Mouse (Mus musculus): Measurements from ENCODE around the gene Rsrc1.

Gene Rsrc1

GRCm38 (mm10) chr3:67284039-67284438 lies 302.8 kb downstream of the Rsrc1 start:
- DNase-seq = no peak

GRCm38 (mm10) chr3:67284848-67285247 lies 303.7 kb downstream of the Rsrc1 start:
- DNase-seq = no peak

GRCm38 (mm10) chr3:67288664-67289063 lies 307.5 kb downstream of the Rsrc1 start:
- DNase-seq = no peak

GRCm38 (mm10) chr3:67289482-67289881 lies 308.3 kb downstream of the Rsrc1 start:
- DNase-seq = no peak

- DNase-seq = no peak
Observed at GRCm38 (mm10) chr3:67308725-67309124, 327.5 kb downstream of the Rsrc1 start.

- DNase-seq = no peak
Observed at GRCm38 (mm10) chr3:67309644-67310311, 328.6 kb downstream of the Rsrc1 start.

GRCm38 (mm10) chr3:67311436-67311835 lies 330.2 kb downstream of the Rsrc1 start:
- no peak for DNase-seq

GRCm38 (mm10) chr3:67322422-67322821 lies 341.2 kb downstream of the Rsrc1 start:
- DNase-seq = no peak

- no peak for DNase-seq
Observed at GRCm38 (mm10) chr3:67339558-67339957, 358.4 kb downstream of the Rsrc1 start.

- DNase-seq = no peak
Observed at GRCm38 (mm10) chr3:67340921-67341320, 359.7 kb downstream of the Rsrc1 start.

GRCm38 (mm10) chr3:67343004-67343662 lies 361.9 kb downstream of the Rsrc1 start:
- DNase-seq = no peak

GRCm38 (mm10) chr3:67344599-67344998 lies 363.4 kb downstream of the Rsrc1 start:
- DNase-seq = peak; percentile 47 to 62

- DNase-seq = no peak
Observed at GRCm38 (mm10) chr3:67346674-67347073, 365.5 kb downstream of the Rsrc1 start.

GRCm38 (mm10) chr3:67351406-67352127 lies 370.4 kb downstream of the Rsrc1 start:
- DNase-seq = no peak

GRCm38 (mm10) chr3:67352128-67352762 lies 371.1 kb downstream of the Rsrc1 start:
- peak; percentile 36 to 43 for DNase-seq

- DNase-seq = no peak
Observed at GRCm38 (mm10) chr3:67352763-67353149, 371.6 kb downstream of the Rsrc1 start.

GRCm38 (mm10) chr3:67358376-67358775 lies 377.2 kb downstream of the Rsrc1 start:
- no peak for DNase-seq

- DNase-seq = no peak
Observed at GRCm38 (mm10) chr3:67366087-67366892, 385.1 kb downstream of the Rsrc1 start.

GRCm38 (mm10) chr3:67367481-67367880 lies 386.3 kb downstream of the Rsrc1 start:
- peak in 1 of 2 experiments; percentile 25 for DNase-seq

GRCm38 (mm10) chr3:67369407-67370079 lies 388.4 kb downstream of the Rsrc1 start:
- DNase-seq = no peak

- no peak for DNase-seq
Observed at GRCm38 (mm10) chr3:67372194-67372593, 391.0 kb downstream of the Rsrc1 start.

GRCm38 (mm10) chr3:67372781-67373180 lies 391.6 kb downstream of the Rsrc1 start:
- peak in 1 of 2 experiments; percentile 30 for DNase-seq
